Comparison of ENCODE assay signal across 34 mouse cellular contexts in genomic region chr11:94290062-94290740, GRCm38 (mm10). TPM values are rescaled to one million over a fixed set of nuclear protein-coding genes. Genes with fewer than 3 reads are reported as not detected.
DNase-seq lines count a peak whose midpoint lies in the region; ATAC-seq lines count a peak whose summit lies in the region.
"Had no signal": no experiment of that assay in that cellular context is flagged by ENCODE, and none has a peak within 500 bp of the region (broad histone marks: within the 10 kb centered on the region; RNA-seq: fewer than 3 reads in every experiment).

No protein-coding gene starts in this region.

- no peak overlapping the region for H3K4me3 ChIP-seq in liver, embryonic 12.5 days
- H3K4me3 ChIP-seq: embryonic facial prominence, embryonic 12.5 days; heart, embryonic 12.5 days; hindbrain, embryonic 10.5 days; limb, embryonic 10.5 days; midbrain, embryonic 12.5 days; neural tube, embryonic 15.5 days had no signal

- 52% methylated on average over 10 of the region's 10 CpGs for WGBS in liver, embryonic 12.5 days (ENCODE audit: insufficient replicate concordance)

- H3K4me1 ChIP-seq in liver, embryonic 12.5 days, result peaks cover 36% of the 10 kb centered on the region
- H3K4me1 ChIP-seq: embryonic facial prominence, embryonic 12.5 days; heart, embryonic 12.5 days; hindbrain, embryonic 10.5 days; limb, embryonic 10.5 days; midbrain, embryonic 12.5 days; neural tube, embryonic 15.5 days had no signal

- ATAC-seq in erythroblast, adult 5-6 weeks (replicated peaks; ENCODE audit: low FRiP score, poor library complexity, severe bottlenecking), result peak; percentile 96
- peak; percentile 99 for ATAC-seq in liver, embryonic 12.5 days
- peak; percentile 80 for ATAC-seq in megakaryocyte progenitor cell, adult 5-6 weeks (replicated peaks; ENCODE audit: poor library complexity)
- ATAC-seq: activated CD4-positive, CD25-positive, alpha-beta regulatory T cell, adult 4 months; forebrain, embryonic 14.5 days; hindbrain, embryonic 16.5 days; lung, postnatal 0 days had no signal

- H3K9ac ChIP-seq in liver, embryonic 12.5 days, result no peak overlapping the region; the same call in 1 of the 2 replicates
- H3K9ac ChIP-seq: embryonic facial prominence, embryonic 12.5 days; heart, embryonic 12.5 days; midbrain, embryonic 12.5 days; neural tube, embryonic 15.5 days had no signal

- peak overlapping the region; percentile 85 for H3K27ac ChIP-seq in liver, embryonic 12.5 days
- H3K27ac ChIP-seq: embryonic facial prominence, embryonic 12.5 days; hindbrain, embryonic 10.5 days; limb, embryonic 10.5 days; midbrain, embryonic 12.5 days; neural tube, embryonic 15.5 days had no signal

- peak overlapping the region; percentile 42 for H3K4me2 ChIP-seq in liver, embryonic 12.5 days
- H3K4me2 ChIP-seq: embryonic facial prominence, embryonic 12.5 days; heart, embryonic 12.5 days; midbrain, embryonic 12.5 days; neural tube, embryonic 15.5 days had no signal

- no peaks in the 10 kb centered on the region for H3K9me3 ChIP-seq in liver, embryonic 12.5 days (replicated peaks)
- H3K9me3 ChIP-seq: embryonic facial prominence, embryonic 12.5 days; heart, embryonic 12.5 days; hindbrain, embryonic 10.5 days; limb, embryonic 10.5 days; midbrain, embryonic 12.5 days; neural tube, embryonic 15.5 days had no signal

- H3K27me3 ChIP-seq in liver, embryonic 12.5 days (replicated peaks), result no peaks in the 10 kb centered on the region
- H3K27me3 ChIP-seq: embryonic facial prominence, embryonic 12.5 days; heart, embryonic 12.5 days; midbrain, embryonic 12.5 days; neural tube, embryonic 15.5 days had no signal

- H3K36me3 ChIP-seq in liver, embryonic 12.5 days, result peaks cover 97% of the 10 kb centered on the region

- peak; percentile 37 to 60 for DNase-seq in spleen, postnatal 36 days (ENCODE audit: low spot score in 2 of 2)
- no peak for DNase-seq in spleen, adult 18-20 months
- no peak for DNase-seq in frontal cortex, postnatal 14 days (ENCODE audit: low spot score in 2 of 2)
- no peak for DNase-seq in urinary bladder, postnatal 10 days (ENCODE audit: low spot score)
- DNase-seq in left cerebral cortex, adult 18-20 months (ENCODE audit: low spot score in 2 of 2), result no peak
- DNase-seq: cerebellum, adult 2 months; cerebellum, postnatal 25 days; heart, postnatal 10 days; kidney, adult 11 months; kidney, postnatal 4 days; layer of hippocampus, adult 9-11 months; thymus, adult 18-20 months; thymus, postnatal 4 days had no signal

RNA-seq across cellular contexts. Expression of gene Gm21885, which starts 8.5 kb away (rescaled TPM):
- not detected in 2 replicates for total RNA-seq in erythroblast, adult 5-6 weeks (2015; ENCODE audit: low replicate concordance)
- not detected in 2 replicates for total RNA-seq in erythroblast, adult 5-6 weeks (2017; ENCODE audit: low replicate concordance)
- polyA plus RNA-seq in liver, embryonic 12.5 days (2016; fragmentation: Nextera tagmentation; extraction: Ambion mirVana), result 0.29 TPM in 1 of 2 replicates, not detected in the other
- total RNA-seq in megakaryocyte progenitor cell, adult 5-6 weeks (2015), result not detected in 2 replicates
- not detected in 2 replicates for total RNA-seq in megakaryocyte progenitor cell, adult 5-6 weeks (2017)
- total RNA-seq in left cerebral cortex, adult 18-20 months (2021), result not detected
- total RNA-seq: adrenal gland, postnatal 4 days; gastrocnemius, adult 8-10 months; heart, postnatal 10 days; left cerebral cortex, adult 8-10 months; liver, adult 2 months; MEL had no signal
- polyA plus RNA-seq: cerebellum, adult 2 months; embryonic facial prominence, embryonic 12.5 days; forebrain, embryonic 14.5 days; frontal cortex, adult 2 months; gonadal fat pad, adult 2 months; heart, embryonic 12.5 days; hindbrain, embryonic 10.5 days; hindbrain, embryonic 16.5 days; kidney, embryonic 16.5 days; limb, embryonic 10.5 days; lung, postnatal 0 days; neural tube, embryonic 15.5 days had no signal

RNA-seq across cellular contexts. Expression of gene Luc7l3, which starts 31.6 kb away (rescaled TPM):
- total RNA-seq in erythroblast, adult 5-6 weeks (2015; ENCODE audit: low replicate concordance), result 140 and 142 TPM in 2 replicates
- 373 and 416 TPM in 2 replicates for total RNA-seq in erythroblast, adult 5-6 weeks (2017; ENCODE audit: low replicate concordance)
- polyA plus RNA-seq in liver, embryonic 12.5 days (2016; fragmentation: Nextera tagmentation; extraction: Ambion mirVana), result 67.1 and 67.4 TPM in 2 replicates
- total RNA-seq in megakaryocyte progenitor cell, adult 5-6 weeks (2015), result 160 and 188 TPM in 2 replicates
- 289 and 470 TPM in 2 replicates for total RNA-seq in megakaryocyte progenitor cell, adult 5-6 weeks (2017)
- total RNA-seq in left cerebral cortex, adult 18-20 months (2021), result 100 to 1,000 TPM; 110 to 111 TPM

RNA-seq across cellular contexts. Expression of gene Ankrd40, which starts 37.6 kb away (rescaled TPM):
- total RNA-seq in erythroblast, adult 5-6 weeks (2015; ENCODE audit: low replicate concordance), result 4.0 and 4.4 TPM in 2 replicates
- 13.4 and 17.4 TPM in 2 replicates for total RNA-seq in erythroblast, adult 5-6 weeks (2017; ENCODE audit: low replicate concordance)
- polyA plus RNA-seq in liver, embryonic 12.5 days (2016; fragmentation: Nextera tagmentation; extraction: Ambion mirVana), result 15.7 and 15.9 TPM in 2 replicates
- 18.8 and 21.7 TPM in 2 replicates for total RNA-seq in megakaryocyte progenitor cell, adult 5-6 weeks (2015)
- total RNA-seq in megakaryocyte progenitor cell, adult 5-6 weeks (2017), result 59.6 and 77.8 TPM in 2 replicates
- total RNA-seq in left cerebral cortex, adult 18-20 months (2021), result 100 to 1,000 TPM; 123 to 141 TPM

RNA-seq across cellular contexts. Expression of gene Wfikkn2, which starts 44.4 kb away (rescaled TPM):
- total RNA-seq in erythroblast, adult 5-6 weeks (2015; ENCODE audit: low replicate concordance), result not detected in 2 replicates
- total RNA-seq in erythroblast, adult 5-6 weeks (2017; ENCODE audit: low replicate concordance), result not detected in 2 replicates
- 0.31 and 0.44 TPM in 2 replicates for polyA plus RNA-seq in liver, embryonic 12.5 days (2016; fragmentation: Nextera tagmentation; extraction: Ambion mirVana)
- 0.52 TPM in 1 of 2 replicates, not detected in the other for total RNA-seq in megakaryocyte progenitor cell, adult 5-6 weeks (2015)
- total RNA-seq in megakaryocyte progenitor cell, adult 5-6 weeks (2017), result 0.21 and 0.27 TPM in 2 replicates
- 1 to 10 TPM; 1.8 to 2.2 TPM for total RNA-seq in left cerebral cortex, adult 18-20 months (2021)
- total RNA-seq: MEL had no signal

Comparison
In these comparisons a context has a peak if more than half of its experiments do, and no peak if none do; other contexts are left out.
1. DNase-seq: peak in spleen, postnatal 36 days (2 of 2); none in spleen, adult 18-20 months (0 of 2), frontal cortex, postnatal 14 days (0 of 2), urinary bladder, postnatal 10 days (single experiment) and left cerebral cortex, adult 18-20 months (0 of 2).
2. Peak in every context shown above with its lines, with median percentiles within 50 percentile points of each other: ATAC-seq.